Mouse (Mus musculus) heart, postnatal 4 days (tissue): Measurements from ENCODE around the gene P4hb. TPM values are rescaled to one million over a fixed set of nuclear protein-coding genes. Genes with fewer than 3 reads are reported as not detected.
A peak's percentile ranks its signal among the peaks of the same experiment; 100 is the strongest.

Experiments
- DNase-seq: peaks from one replicate; pipeline ENCODE4 v3.0.0; 2021
- total RNA-seq, 2 experiments: library from RNA; stranded (reverse); gene quantifications; 2 replicates each; pipeline ENCODE4 v1.2.3; 2021

P4hb gene
- total RNA-seq = 100 to 1,000 TPM; 353 to 365 TPM

DNA sequence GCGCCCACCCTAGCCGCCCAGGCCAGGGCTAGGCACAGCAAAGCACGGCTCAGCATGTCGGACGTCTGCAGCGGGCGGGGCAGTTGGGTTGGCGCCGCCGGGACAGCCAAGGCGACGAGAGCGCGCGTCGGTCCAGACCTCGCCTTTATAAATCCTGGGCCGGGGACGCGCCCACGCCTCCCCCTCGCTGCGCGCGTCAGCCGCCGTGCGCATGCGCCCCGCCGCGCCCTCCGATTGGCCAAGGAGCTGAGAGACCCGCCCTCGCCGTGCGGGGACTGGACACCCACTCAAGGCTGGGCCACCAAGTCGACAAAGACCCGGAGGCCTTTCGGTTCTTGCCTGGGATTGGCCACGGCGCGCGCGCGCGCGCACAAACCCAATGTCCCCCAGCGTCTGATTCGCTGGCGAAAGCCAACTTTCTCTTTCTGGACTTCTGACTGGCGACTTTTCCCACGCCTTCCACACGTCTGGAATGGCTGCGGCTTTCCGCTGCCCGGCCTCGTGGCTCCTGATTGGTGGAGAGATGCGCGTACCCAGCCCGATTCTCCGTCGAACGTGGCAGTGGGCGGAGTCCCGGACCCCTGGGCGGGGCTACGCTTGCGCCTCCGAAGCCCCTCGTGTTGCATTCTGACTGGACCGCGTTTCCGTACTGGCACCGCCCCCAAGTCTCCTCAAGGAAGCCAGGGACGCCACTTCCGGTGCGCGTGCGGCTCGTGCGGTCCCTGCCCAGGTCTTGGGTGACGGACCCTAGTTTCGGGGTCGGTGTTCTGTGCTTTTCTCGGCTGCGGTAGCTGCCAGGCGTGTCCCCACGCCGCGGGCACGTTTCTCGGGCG lies at the start of gene P4hb:
P4hb (minus strand) TSS at position 502 of the 833 bp plus-strand sequence.
- peak; percentile 100 for DNase-seq

DNA sequence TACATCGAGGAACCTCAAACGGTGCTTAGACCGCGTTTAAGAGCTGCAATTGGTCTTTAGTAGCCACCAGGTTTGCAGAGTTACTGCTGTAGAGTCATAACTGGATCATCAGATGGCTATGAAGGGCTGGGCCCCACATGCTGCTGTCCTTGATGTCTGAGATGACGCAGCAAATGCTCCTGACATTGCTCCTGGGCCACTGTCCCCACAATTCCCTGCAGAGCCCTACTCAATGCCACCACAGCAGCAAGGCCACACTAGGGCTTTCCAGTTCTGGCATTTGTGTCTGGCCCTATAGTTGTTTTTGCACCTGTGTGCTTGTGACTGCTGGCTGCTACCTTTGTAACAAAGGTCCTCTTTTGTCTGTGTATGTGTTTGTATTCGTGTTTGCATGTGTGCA lies 49.8 kb upstream of the P4hb start:
- no peak for DNase-seq

DNA sequence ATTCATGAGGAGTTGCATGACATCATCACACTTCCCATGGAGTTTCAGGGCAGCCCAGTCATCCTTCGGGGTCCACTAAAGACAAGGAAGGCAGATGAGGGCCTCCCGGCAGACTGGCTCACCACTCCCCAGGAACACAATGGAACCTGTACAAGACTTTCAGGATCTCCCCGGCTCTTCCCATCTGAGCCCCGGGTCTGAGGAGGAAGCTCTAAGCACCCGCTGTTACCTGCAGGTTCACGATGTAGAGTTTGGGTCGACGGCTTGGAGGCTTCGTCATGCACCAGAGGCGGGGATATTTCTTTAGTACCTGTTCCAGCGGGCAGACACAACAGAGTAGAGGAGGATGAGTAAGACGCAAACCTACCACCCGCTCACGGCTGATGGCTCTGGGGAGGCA lies 47.1 kb upstream of the P4hb start:
- no peak for DNase-seq

DNA sequence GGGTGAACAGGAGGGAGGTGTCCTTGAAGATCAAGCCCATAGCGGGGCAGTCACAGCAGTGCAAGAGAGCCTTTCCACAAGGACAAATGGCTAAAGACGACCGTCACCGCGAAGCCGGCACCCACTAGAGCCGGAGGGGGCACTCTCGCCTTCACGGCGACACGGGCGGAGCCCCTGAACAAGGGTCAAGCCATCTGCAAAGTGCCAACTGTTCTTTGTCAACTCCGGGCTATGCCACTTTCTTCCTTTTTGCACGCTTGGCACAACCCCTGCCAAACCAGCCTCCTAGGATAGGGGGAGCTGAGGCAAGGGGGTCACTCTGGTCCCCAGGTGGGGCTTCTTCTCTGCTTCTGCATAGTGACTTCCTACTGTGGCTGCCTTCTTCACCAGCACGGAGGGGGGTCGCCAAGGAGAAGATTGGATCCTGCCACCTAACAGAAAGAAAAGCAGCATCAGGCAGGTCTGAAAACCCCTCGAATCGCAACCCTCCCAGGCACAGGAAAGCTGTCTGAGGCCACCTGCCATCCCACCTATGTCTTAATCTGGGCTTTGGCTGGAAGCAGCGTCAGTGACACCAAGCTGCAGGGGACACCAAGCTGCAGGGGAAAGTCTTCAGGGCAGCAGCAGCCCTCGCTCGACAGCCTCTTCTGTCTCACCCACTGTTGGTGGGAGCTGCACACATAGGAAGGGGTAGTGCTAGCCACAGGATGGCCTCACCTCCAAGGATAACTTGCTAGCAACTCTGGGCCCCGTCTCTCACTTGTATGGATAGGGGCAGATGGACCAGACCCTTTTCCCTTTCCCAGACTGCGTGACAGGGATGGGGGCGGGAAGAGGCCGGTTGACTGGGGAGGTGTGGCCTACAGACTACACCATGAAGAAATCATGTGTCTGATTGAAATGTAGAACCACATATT lies 45.8 kb upstream of the P4hb start:
- DNase-seq = no peak

DNA sequence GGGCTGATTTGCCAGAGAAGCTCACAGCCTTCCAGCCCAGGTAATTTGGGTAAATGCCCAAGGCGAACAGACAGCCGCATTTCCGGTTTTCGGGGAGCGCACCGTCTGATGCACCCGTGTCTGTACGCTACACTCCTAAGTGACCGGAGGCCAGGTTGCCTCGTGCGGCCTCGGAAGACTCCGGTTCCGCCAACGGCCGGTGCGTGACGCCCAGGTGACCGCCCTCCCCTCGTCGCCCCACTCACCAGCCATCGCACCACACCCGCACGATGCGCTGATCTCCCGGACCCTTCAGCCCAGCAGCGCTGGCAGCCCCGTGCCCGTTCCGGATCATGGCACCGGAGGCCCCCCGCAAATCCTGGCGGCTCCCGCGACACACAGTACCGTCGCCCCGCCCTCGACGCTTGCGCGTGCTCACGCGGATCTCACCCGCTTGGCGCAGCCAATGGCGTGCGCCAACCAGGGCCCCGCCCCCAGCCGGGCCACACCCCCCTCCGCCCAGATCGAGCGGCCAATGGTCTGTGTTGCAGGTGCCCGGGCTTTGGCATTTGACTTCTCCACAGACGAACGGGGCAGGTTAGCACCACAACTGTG lies 44.6 kb upstream of the P4hb start, which contains the start of gene Pcyt2:
Pcyt2 (minus strand) TSS at position 418 of the 594 bp plus-strand sequence.
- peak; percentile 92 for DNase-seq

DNA sequence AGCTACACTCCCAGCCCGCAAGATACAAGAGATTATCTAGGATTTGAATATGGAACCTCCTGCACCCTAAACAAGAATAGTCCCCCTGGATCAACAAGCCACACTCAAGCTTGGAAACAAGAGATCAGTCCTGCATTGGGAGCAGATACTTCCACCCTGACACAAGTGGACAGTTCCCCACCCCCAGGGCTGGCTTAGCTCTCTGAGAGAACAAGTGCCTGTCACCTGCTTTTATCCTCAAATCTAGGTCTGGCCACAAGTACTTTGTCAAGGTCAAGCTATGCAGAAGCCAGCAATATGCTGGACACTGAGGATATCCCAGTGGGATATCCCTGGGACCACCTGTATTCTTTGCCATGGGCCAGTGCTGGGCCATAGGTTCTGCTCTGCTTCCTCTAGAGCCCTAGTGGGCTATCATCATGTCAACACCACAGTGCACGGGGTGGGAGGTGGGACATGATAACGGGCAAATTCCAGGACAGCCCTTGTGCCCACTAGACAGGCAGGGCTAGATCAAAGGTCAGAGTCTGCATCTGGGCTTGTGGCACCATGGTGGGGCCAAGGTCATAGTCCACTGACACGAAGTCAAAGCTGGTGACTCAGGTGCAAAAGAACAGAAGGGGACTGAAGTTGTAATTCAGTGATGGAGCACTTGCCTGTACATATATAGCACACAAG lies 43.7 kb upstream of the P4hb start:
- no peak for DNase-seq

DNA sequence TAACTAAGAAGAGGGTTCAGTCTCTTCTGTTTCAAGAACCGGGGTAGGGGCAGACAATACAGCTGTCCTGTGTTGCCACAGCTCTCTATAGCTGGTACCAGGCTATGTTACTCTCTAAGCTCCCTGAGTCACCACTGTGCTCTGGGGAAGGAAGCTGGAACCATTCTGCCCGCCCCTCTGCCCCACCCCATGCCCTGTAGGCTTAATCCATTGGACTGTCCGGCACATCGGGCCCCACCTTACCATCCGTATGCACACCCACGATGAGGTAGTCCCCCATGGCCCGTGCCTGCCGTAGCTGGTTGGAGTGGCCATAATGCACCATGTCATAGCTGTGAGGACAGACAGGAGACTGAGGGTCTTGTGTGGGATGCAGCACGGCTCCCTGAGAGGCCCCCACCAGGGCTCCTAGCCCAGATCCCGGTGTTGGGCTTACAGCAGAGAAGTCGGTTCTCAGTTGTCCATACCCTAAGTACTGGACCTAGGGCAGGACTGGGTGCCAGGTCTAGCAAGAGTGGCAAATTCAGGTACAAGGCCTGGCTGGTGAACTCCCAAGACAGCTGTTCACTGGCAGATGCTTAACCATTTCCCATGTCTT lies 42.7 kb upstream of the P4hb start:
- DNase-seq = no peak

DNA sequence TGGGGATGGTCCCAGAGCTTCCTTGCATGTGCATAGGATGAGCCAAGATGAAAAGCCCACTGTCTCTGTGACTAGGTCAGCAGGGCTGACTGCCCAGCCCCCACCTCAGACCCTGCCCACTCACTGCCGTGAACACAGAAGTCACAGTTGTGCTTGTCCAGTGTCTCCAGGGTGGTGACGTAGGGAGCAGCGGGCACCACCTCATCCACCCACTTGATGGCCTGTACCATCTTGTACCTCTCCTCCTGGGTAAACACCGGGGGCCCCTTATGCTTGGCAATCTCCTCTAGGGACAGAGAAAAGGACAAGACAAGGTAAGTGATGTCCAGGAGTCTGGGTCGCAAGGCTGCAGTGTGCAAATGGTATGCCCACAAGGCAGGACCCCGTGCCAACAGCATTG lies 42.1 kb upstream of the P4hb start:
- DNase-seq = no peak

DNA sequence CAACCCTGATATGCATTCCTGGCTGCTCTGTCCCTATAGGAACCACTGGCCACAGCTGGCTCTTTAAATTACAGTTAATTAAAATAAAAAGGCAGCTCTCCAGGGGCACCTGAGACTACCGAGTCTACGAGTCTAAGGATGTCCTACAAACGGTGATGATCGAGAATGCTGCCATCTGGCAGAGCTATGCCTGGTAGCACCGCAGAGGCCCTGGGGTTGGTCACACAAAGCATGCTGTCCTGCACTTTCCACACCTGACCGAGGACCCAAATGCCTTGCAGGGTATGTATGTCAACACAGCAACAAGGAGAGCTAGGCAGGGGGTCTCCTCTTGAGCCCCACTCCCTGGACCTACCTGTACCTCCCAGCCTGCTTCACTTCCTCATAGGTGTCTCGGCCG lies 40.9 kb upstream of the P4hb start:
- DNase-seq = no peak

DNA sequence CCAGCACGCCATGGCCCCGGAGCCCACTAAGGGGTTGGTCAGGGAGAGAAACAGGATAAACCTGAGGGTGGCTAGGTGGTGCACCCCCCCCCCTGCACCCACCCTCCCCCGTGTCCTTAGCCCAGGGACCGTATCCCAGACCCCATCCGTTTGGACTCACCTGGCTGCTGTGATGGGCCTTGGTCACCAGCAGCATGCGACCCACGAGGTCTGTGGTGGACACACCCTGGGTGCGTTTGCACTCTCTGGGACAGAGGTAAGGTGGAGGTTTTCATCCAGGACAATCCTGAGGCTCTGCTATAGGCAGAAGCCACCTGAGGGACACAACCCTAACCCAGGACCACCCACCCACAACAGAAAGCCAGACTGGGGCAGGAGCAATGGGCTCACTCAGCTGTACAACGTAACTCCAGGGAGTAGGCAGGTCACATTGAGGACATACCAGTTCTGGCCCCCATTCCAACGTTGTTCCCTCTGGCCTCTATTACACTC lies 40.5 kb upstream of the P4hb start:
- DNase-seq = no peak

DNA sequence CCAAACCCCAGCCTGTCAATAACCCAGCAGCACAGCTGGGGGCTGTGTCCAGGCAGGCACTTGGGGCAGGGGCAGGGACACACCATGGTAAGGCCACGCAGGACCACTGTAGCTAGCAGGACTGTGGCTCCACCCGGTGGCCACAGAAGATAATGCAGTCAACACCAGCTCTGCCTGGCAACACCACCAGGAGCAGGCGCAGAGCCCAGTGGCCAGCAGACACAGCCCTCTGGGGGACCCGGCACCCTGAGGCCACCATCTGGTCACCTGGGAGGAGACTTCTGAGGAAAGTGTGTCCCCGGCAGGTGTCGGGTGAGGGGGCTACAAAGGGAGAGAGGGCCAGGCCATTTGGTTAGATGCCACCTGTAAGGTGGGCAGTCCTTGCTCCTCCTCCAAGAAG lies 39.7 kb upstream of the P4hb start:
- DNase-seq = peak; percentile 85

DNA sequence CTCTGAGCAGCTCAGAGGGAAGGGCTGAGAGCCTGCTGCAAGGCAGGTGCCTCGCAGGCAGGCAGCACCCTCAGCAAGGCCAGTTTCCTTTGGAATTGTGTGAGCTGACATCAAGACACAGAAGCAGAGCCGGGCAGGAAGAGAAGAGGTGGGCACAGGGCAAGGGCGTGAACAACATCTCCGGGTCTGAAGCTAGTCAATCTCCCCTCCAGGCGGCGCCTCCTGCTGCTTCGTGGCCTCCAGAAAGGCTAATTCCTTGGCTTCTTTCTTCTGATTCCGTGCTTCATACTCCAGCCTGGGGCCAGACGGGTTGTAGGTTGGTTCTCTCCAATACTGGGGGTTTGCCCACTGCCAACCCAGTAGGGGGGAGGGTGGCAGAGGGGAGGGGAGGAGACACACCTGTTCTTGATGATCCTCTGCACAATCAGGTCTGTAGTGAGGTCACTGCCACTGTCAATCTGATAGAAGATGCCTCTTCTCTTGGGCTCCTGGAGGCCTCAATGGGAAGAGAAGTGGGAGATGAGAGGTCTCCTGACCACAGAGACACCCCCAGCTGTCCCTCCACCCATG lies 37.5 kb upstream of the P4hb start:
- no peak for DNase-seq

DNA sequence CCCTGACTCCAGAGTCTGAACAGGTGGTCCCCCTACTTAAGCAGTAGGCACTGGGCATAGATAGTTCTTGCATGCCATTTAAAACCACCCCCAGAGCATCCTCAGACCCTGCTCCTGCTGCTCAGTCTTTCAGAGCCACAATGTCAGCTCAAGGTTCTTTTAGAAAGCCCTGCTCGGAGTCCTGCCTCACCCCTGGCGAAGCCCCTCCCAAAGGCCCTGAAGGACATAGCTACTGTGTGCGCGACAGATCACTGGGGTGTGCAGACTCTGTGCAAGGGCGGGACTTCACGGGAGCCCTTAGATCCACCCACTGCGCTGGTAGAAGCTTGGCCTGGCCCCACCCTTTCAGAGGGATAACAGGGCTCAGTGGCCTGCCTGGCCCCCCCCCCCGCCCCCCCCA lies 36.2 kb upstream of the P4hb start:
- no peak for DNase-seq

DNA sequence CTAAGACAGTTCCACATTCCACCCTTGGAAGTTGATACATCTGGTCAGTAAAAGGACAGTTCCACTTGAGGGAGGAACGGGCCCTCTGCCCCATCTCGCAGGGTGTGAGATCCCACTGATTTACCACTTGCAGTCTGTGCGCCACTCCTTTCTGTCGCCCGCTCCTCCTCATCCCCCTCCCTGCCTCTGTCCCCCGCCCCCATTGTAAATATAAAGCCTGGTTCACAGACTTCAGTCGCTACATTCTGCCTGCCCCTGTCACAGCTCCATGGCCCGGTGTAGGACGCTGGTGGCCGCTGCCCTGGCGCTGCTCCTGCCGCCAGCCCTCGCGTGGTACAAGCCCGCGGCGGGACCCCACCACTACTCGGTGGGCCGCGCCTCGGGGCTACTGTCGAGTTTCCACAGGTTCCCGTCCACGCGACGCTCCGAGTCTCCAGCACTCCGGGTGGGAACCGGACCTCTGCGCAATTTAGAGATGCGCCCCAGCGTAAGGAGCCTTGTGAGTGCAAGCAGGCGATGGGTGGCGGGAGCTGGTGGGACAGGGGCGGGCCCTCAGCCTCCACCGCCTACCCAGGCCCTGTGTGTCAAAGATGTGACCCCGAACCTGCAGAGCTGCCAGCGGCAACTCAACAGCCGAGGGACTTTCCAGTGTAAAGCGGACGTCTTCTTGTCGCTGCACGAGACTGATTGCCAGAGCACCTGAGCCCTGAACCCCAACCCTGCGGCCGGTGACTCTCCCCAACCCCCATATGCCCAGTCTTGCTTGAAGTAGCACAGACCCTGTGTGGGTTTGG lies 35.4 kb upstream of the P4hb start, which contains the start of gene Npb:
Npb (plus strand) TSS at position 237 of the 794 bp plus-strand sequence.
- DNase-seq = no peak

DNA sequence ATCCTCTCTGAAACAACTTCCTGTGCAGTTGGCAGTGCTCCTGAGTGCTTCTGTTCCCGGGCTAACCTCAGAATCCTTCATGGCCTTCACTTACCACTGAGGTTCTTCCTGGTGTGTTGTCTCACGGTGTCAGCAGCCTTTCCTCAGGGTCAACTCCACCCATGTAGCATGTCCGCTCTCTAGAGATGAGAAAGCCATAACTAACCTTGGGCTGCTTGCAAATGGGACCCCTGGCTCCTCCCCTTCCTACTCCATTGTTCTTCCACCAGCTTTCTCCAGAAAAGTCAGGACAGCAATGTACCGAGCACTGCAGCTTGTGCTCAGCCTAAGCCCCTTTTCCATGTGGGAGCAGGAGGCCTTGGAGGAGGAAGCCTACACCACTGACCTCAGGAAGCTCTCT lies 33.7 kb upstream of the P4hb start:
- no peak for DNase-seq

DNA sequence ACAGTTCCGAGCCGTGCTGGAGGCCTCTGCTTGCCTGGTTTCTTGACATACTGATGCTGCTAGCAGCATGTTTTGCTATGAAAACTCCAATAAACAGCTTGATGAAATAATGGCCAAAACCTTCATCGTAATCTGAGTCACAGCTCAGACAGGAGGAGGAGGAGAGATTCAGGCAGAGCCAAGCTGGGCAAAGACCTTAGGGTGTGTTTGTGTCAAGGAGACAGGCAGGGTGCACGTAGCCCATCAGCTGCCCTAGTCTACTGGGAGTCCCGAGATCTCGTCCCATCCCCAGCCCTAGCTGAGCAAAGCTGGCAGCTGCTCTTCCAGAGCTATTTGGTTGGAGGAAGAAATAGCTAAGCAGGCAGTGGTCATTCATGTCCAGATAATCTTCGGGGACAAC lies 32.6 kb upstream of the P4hb start:
- no peak for DNase-seq

DNA sequence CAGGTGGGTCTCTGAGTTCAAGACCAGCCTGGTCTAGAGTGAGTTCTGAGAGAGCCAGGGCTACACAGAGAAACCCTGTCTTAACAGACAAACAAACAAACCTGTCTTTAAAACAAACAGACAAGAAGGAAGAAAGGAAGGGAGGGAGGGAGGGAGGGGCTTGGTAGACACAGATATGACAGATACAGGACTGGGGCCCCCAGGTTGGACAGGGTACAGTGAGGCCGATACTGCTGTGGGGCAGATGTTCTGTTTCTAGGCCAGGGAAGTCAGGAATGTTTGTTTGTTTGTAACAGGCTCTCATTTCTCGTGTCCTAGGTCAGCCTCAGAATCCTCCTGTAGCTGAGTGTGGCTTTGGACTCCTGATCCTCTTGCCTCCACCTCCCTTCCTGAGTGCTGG lies 30.5 kb upstream of the P4hb start:
- DNase-seq = no peak

DNA sequence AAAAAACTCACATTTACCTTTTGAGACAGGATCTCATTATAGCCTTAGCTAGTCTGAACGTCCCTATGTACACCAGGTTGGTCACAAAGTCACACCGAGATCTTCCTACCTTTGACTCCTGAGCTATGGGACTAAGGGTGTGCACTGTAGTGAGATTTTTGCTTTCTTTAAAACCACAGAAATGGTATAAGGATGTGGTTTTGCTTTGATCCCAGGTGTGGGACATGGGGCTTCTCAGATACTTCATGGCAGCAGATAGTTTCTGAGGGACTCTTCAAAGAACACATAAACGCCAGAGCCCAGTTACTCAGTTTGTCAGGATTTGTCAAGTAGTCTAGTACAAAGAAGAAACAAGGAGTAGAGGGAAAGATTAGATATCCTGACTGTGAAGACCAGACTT lies 27.7 kb upstream of the P4hb start:
- DNase-seq = no peak

DNA sequence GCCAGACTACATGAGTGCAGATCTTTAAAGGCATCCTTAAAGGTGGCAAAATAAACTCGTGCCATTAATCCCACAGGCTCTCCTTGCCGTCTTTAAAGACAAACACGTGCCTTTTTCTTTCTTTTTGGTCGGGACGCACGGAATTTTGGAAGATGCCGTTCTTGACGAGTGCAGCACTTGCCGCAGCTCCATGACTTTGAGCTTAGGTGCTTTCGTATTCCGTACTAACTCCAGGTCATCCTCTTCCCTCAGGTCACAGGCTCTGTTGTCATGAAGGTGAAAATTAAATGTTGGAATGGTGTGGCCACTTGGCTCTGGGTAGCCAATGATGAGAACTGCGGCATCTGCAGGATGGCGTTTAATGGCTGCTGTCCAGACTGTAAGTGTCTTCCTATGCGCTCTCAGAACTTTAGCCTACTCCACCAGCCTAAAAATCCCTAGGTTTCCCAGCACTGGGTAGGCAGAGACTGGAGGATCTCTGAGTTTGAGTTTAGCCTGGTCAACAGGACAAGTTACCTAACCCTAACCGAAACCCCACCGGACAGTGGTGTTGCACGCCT lies 26.0 kb upstream of the P4hb start:
- DNase-seq = no peak

DNA sequence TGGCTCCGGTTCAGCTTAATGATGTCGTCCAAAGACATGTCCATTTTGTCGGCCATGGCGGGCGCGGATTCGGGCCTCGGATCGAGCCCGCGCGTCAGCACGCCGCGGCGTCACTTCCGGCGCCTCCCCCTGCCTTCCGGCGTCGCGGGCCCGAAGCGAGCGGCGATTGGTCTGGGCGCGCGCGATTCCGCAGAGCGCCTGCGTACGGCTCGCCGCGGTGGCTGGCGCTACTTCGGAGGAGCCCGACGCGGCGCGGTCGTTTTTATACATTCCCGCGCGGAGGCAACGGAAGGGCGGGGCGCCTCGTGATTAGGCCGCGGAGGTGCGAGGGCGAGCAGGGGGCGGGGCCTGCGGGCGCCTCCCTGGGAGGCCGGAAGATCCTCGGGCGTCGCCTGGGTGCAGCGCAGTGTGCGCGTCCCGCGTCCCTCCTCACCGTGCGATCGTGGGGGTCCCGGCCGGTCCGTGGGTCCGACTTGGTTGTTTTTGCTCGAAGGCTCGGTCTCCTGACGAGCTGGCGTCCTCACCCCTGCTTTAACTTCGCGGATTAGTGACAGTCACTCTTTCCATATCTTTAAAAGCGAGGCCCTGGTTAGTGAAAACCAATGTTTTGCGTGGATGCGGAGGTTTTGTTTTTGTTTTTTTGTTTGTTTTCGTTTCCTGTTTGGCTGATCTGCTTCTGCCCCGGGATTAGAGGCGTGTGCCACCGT lies 25.4 kb upstream of the P4hb start, which contains the start of the genes Alyref and Anapc11:
Alyref (minus strand) TSS at position 83 of the 707 bp plus-strand sequence.
Anapc11 (plus strand) TSS at position 139 of the 707 bp plus-strand sequence.
- DNase-seq = peak; percentile 95
